Mouse (Mus musculus): ENCODE data around the gene Nhs. TPM values are rescaled to one million over a fixed set of nuclear protein-coding genes. Genes with fewer than 3 reads are reported as not detected.
A peak's percentile ranks its signal among the peaks of the same experiment; 100 is the strongest.

Nhs gene
- polyA plus RNA-seq, 1 experiment from 2014 or later = 3.4 TPM

DNA sequence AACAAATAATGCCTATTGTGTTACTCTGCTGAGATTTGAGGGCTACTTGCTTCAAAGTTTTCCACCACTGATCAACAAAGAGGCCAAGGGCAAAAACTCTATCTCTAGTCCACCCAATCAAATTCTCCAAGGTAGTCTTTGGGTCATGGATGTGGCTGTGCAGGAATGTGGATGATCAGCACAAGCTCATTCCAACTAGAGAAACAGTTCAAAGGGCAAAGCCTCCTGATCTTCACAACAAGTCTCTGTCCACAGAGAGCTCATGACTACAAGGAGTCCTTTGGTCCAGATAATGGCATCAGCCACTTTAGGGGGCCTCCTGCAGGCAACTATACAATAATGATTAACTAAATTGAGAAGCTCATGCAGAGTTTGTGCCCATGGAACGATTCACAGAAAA, 155.7 kb downstream of the Nhs start:
- Histone ChIP-seq H3K27ac (replicated peaks) (no peak overlapping the region), H3K4me1 (0 out of 2 replicates have a peak, but pooled peaks cover 4% of the 10 kb centered on the region), H3K4me3 (no peak overlapping the region), H3K27me3 (replicated peaks; ENCODE audit: low read depth, poor library complexity, severe bottlenecking) (peaks cover 100% of the 10 kb centered on the region), H3K36me3 (replicated peaks) (no peaks in the 10 kb centered on the region), H3K9me3 (no peaks in the 10 kb centered on the region)
- WGBS = 54% methylated on average over 1 of the region's 1 CpGs
- DNase-seq (ENCODE audit: low spot score) = no peak

DNA sequence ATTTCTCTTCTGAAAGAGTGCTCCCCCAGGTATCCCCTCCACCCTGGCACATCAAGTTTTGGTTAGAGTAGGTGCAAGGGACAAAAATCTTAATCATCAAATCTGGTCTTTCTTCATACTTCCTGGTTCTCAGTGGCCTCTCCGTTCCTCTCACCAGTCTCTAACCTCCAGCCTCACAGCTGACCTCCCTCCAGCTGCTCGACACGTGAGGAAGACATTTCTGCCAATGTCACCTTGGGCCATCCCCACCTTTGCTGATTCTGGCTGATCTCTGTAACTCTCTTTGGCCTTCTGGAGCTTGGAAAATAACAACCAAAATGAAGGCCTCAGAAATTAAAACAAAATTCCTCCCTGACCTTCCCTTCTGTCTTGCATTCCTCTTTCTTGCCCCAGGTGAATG, 160.7 kb downstream of the Nhs start:
- no peaks in the 10 kb centered on the region for H3K9me3 ChIP-seq
- no peak overlapping the region for H3K4me3 ChIP-seq
- WGBS = 80% methylated on average over 3 of the region's 3 CpGs
- H3K27me3 ChIP-seq (replicated peaks; ENCODE audit: low read depth, poor library complexity, severe bottlenecking) = peaks cover 100% of the 10 kb centered on the region
- H3K27ac ChIP-seq (replicated peaks) = no peak overlapping the region
- peaks cover 18% of the 10 kb centered on the region; the same call in 1 of the 2 replicates for H3K4me1 ChIP-seq
- DNase-seq (ENCODE audit: low spot score) = no peak
- no peaks in the 10 kb centered on the region for H3K36me3 ChIP-seq (replicated peaks)

- peak; percentile 47 for DNase-seq (ENCODE audit: low spot score)
- Histone ChIP-seq H3K27me3 (replicated peaks; ENCODE audit: low read depth, poor library complexity, severe bottlenecking) (peaks cover 100% of the 10 kb centered on the region), H3K4me1 (peaks cover 18% of the 10 kb centered on the region; the same call in 1 of the 2 replicates), H3K4me3 (no peak overlapping the region), H3K36me3 (replicated peaks) (no peaks in the 10 kb centered on the region), H3K9me3 (no peaks in the 10 kb centered on the region), H3K27ac (replicated peaks) (peak overlapping the region; percentile 75)
- 38% methylated on average over 2 of the region's 2 CpGs for WGBS
Observed at GRCm38 (mm10) chrX:161997170-161997795, 162.2 kb downstream of the Nhs start.

GRCm38 (mm10) chrX:161990171-161990570, 169.4 kb downstream of the Nhs start:
- no peak overlapping the region for H3K4me3 ChIP-seq
- 100% methylated on average over 1 of the region's 1 CpGs for WGBS
- H3K4me1 ChIP-seq = no peaks in the 10 kb centered on the region
- H3K27me3 ChIP-seq (replicated peaks; ENCODE audit: low read depth, poor library complexity, severe bottlenecking) = peaks cover 98% of the 10 kb centered on the region
- no peaks in the 10 kb centered on the region for H3K9me3 ChIP-seq
- no peaks in the 10 kb centered on the region for H3K36me3 ChIP-seq (replicated peaks)
- H3K27ac ChIP-seq (replicated peaks) = no peak overlapping the region
- no peak for DNase-seq (ENCODE audit: low spot score)

- peaks cover 91% of the 10 kb centered on the region for H3K27me3 ChIP-seq (replicated peaks; ENCODE audit: low read depth, poor library complexity, severe bottlenecking)
- H3K4me3 ChIP-seq = no peak overlapping the region
- H3K27ac ChIP-seq (replicated peaks) = no peak overlapping the region
- no peaks in the 10 kb centered on the region for H3K36me3 ChIP-seq (replicated peaks)
- no peaks in the 10 kb centered on the region for H3K4me1 ChIP-seq
- 72% methylated on average over 6 of the region's 6 CpGs for WGBS
- no peaks in the 10 kb centered on the region for H3K9me3 ChIP-seq
- no peak for DNase-seq (ENCODE audit: low spot score)
Observed at GRCm38 (mm10) chrX:161984961-161985360, 174.6 kb downstream of the Nhs start.

DNA sequence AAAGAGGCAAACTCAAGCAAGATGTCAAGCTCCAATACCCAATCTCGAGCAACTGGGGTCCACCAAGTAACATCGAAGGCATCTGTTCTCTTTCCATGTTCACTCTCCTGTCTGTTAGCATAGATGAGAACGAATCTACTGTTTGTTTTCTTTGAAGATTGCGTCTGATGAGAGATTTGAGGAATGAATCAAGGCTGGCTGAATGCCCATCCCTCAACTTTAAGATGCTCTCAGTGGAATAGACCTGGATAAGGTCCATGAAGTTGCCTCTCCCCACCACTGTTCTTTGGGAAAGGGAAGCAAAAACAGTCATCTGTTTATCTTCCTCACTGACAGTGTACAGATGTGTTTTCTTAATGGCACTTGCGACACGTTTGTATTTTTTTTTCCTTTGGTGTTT, 178.1 kb downstream of the Nhs start:
- 67% methylated on average over 6 of the region's 6 CpGs for WGBS
- Histone ChIP-seq H3K4me3 (no peak overlapping the region), H3K9me3 (no peaks in the 10 kb centered on the region), H3K27me3 (replicated peaks; ENCODE audit: low read depth, poor library complexity, severe bottlenecking) (peaks cover 94% of the 10 kb centered on the region), H3K27ac (replicated peaks) (no peak overlapping the region), H3K36me3 (replicated peaks) (no peaks in the 10 kb centered on the region), H3K4me1 (peaks cover 8% of the 10 kb centered on the region)
- DNase-seq (ENCODE audit: low spot score) = no peak

GRCm38 (mm10) chrX:161979946-161980345, 179.6 kb downstream of the Nhs start:
- H3K4me1 ChIP-seq = peaks cover 8% of the 10 kb centered on the region
- peaks cover 94% of the 10 kb centered on the region for H3K27me3 ChIP-seq (replicated peaks; ENCODE audit: low read depth, poor library complexity, severe bottlenecking)
- no peak overlapping the region for H3K27ac ChIP-seq (replicated peaks)
- no peak for DNase-seq (ENCODE audit: low spot score)
- H3K9me3 ChIP-seq = no peaks in the 10 kb centered on the region
- H3K36me3 ChIP-seq (replicated peaks) = no peaks in the 10 kb centered on the region
- H3K4me3 ChIP-seq = no peak overlapping the region

- Histone ChIP-seq H3K4me1 (peaks cover 18% of the 10 kb centered on the region), H3K27ac (replicated peaks) (no peak overlapping the region), H3K36me3 (replicated peaks) (no peaks in the 10 kb centered on the region), H3K9me3 (no peaks in the 10 kb centered on the region), H3K27me3 (replicated peaks; ENCODE audit: low read depth, poor library complexity, severe bottlenecking) (peaks cover 99% of the 10 kb centered on the region), H3K4me3 (no peak overlapping the region)
- 73% methylated on average over 4 of the region's 4 CpGs for WGBS
- no peak for DNase-seq (ENCODE audit: low spot score)
Observed at GRCm38 (mm10) chrX:161977236-161977841, 182.2 kb downstream of the Nhs start.

- 84% methylated on average over 2 of the region's 2 CpGs for WGBS
- no peak for DNase-seq (ENCODE audit: low spot score)
- peaks cover 18% of the 10 kb centered on the region for H3K4me1 ChIP-seq
- H3K9me3 ChIP-seq = no peaks in the 10 kb centered on the region
- H3K36me3 ChIP-seq (replicated peaks) = no peaks in the 10 kb centered on the region
- no peak overlapping the region for H3K4me3 ChIP-seq
- H3K27ac ChIP-seq (replicated peaks) = no peak overlapping the region
- peaks cover 99% of the 10 kb centered on the region for H3K27me3 ChIP-seq (replicated peaks; ENCODE audit: low read depth, poor library complexity, severe bottlenecking)
Observed at GRCm38 (mm10) chrX:161976376-161976775, 183.2 kb downstream of the Nhs start.

- H3K27me3 ChIP-seq (replicated peaks; ENCODE audit: low read depth, poor library complexity, severe bottlenecking) = peaks cover 99% of the 10 kb centered on the region
- no peaks in the 10 kb centered on the region for H3K9me3 ChIP-seq
- peaks cover 15% of the 10 kb centered on the region for H3K4me1 ChIP-seq
- DNase-seq (ENCODE audit: low spot score) = peak; percentile 37
- no peaks in the 10 kb centered on the region for H3K36me3 ChIP-seq (replicated peaks)
- no peak overlapping the region for H3K27ac ChIP-seq (replicated peaks)
- 34% methylated on average over 3 of the region's 3 CpGs for WGBS
- H3K4me3 ChIP-seq = no peak overlapping the region
Observed at GRCm38 (mm10) chrX:161973572-161973971, 186.0 kb downstream of the Nhs start.

DNA sequence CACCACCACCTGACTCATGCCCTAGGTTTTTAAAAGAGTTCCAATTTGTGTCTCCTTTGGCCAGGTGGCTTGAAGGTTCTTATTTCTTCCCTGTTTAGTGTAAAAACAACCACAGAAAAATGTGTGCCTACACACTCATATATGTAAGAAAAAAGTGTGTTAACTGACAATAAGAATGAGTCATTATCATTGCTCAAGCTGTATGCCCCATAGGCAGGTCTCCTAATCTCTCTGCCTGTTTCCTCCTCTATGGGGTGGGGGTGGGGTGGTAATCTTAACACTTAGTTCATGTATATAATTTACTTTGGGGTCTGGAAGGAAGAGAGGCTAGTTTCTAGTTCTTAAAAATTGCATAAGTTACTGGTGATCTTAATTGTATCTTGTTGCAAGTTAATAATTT, 186.8 kb downstream of the Nhs start:
- Histone ChIP-seq H3K9me3 (no peaks in the 10 kb centered on the region), H3K27ac (replicated peaks) (no peak overlapping the region), H3K4me3 (no peak overlapping the region), H3K27me3 (replicated peaks; ENCODE audit: low read depth, poor library complexity, severe bottlenecking) (peaks cover 93% of the 10 kb centered on the region), H3K4me1 (peaks cover 10% of the 10 kb centered on the region), H3K36me3 (replicated peaks) (no peaks in the 10 kb centered on the region)
- no peak for DNase-seq (ENCODE audit: low spot score)

DNA sequence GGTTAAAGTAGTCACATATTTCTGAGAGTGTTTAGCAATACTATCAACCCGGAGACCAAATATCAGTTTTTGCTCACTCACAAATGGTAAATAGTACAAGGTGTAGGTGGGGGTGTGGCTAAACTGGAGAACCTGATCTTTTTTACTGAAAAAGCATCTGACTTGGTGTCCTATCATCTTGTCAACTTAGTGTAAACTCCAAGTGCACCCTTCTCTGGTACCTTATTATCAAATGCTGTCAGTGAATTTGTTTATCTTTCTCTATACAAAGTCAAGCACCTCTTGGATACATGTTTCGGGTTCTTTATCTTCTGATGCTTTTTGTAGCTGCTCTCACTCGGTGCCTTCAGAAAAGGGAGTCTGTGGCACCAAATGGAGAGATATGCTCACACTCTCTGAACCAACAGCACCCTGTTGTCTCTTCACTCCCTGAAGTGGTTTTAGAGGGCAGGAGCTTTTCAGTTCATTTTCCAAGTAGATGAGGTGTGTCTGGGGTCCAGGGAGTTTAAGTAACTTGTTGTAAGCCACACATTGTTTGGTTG, 187.5 kb downstream of the Nhs start:
- no peak for DNase-seq (ENCODE audit: low spot score)
- H3K27ac ChIP-seq (replicated peaks) = no peak overlapping the region
- no peak overlapping the region for H3K4me3 ChIP-seq
- 80% methylated on average over 3 of the region's 3 CpGs for WGBS
- H3K36me3 ChIP-seq (replicated peaks) = no peaks in the 10 kb centered on the region
- H3K9me3 ChIP-seq = no peaks in the 10 kb centered on the region
- H3K27me3 ChIP-seq (replicated peaks; ENCODE audit: low read depth, poor library complexity, severe bottlenecking) = peaks cover 93% of the 10 kb centered on the region
- H3K4me1 ChIP-seq = peaks cover 10% of the 10 kb centered on the region

DNA sequence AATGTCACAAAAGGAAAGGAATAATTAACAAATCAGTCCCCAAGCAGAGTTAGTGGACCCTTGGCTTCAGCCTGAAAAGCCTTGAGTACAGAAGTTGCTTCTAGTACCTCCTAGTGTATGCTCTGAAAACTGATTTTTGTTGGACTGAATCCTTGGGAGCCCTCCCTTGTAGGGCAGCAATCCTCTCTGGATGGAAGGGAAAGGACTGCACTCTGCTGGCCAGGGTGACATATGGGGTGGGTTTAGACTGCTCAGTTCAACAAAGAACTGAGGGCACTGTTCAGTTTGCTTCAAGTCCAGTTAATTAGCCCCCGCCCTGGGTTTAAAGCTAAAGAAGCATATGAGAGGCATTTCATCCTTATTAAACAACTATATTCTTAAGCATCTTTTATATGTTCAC, 188.4 kb downstream of the Nhs start:
- Histone ChIP-seq H3K36me3 (replicated peaks) (no peaks in the 10 kb centered on the region), H3K27ac (replicated peaks) (no peak overlapping the region), H3K9me3 (no peaks in the 10 kb centered on the region), H3K27me3 (replicated peaks; ENCODE audit: low read depth, poor library complexity, severe bottlenecking) (peaks cover 93% of the 10 kb centered on the region), H3K4me1 (peaks cover 10% of the 10 kb centered on the region), H3K4me3 (no peak overlapping the region)
- 93% methylated on average over 1 of the region's 1 CpGs for WGBS
- no peak for DNase-seq (ENCODE audit: low spot score)
